Mouse (Mus musculus) forebrain, embryonic 16.5 days (tissue): Measurements from ENCODE around the gene Unc5b. TPM values are rescaled to one million over a fixed set of nuclear protein-coding genes. Genes with fewer than 3 reads are reported as not detected.

ENCODE experiments used
- ATAC-seq: fragments of 200-750 bp; cut with Nextera tagmentation; 2 replicates; pipeline ENCODE4 v1.8.0; 2017; ENCODE audit warnings: mild to moderate bottlenecking, moderate library complexity
- H3K27ac ChIP-seq: fragments of 300-500 bp; sonication (generic); 2 replicates; pipeline ENCODE4 v1.5.1; 2014; ENCODE audit warnings: low read length, control low read depth
- H3K27me3 ChIP-seq: fragments of 300-500 bp; sonication (generic); replicated peaks from 2 replicates; pipeline ENCODE4 v1.6.1; 2014; ENCODE audit warnings: low read length; ENCODE audit not compliant: control insufficient read depth, insufficient read depth
- H3K36me3 ChIP-seq: fragments of 300-500 bp; sonication (generic); 2 replicates; pipeline ENCODE4 v1.6.1; 2014; ENCODE audit not compliant: control insufficient read depth, insufficient read depth
- H3K4me1 ChIP-seq: fragments of 300-500 bp; sonication (generic); replicated peaks from 2 replicates; pipeline ENCODE4 v1.6.1; 2014; ENCODE audit warnings: low read length; ENCODE audit not compliant: control insufficient read depth, insufficient read depth
- H3K4me2 ChIP-seq: fragments of 300-500 bp; sonication (generic); 2 replicates; pipeline ENCODE4 v1.6.1; 2014; ENCODE audit warnings: mild to moderate bottlenecking, low read length, control low read depth
- H3K4me3 ChIP-seq: fragments of 300-500 bp; sonication (generic); replicated peaks from 2 replicates; pipeline ENCODE4 v1.5.1; 2014; ENCODE audit warnings: mild to moderate bottlenecking, low read length, control low read depth
- H3K9ac ChIP-seq: fragments of 300-500 bp; sonication (generic); replicated peaks from 2 replicates; pipeline ENCODE4 v1.6.1; 2014; ENCODE audit warnings: low read depth, low read length, control low read depth
- H3K9me3 ChIP-seq: fragments of 300-500 bp; sonication (generic); 2 replicates; pipeline ENCODE4 v1.6.1; 2016; ENCODE audit warnings: low read length; ENCODE audit not compliant: control insufficient read depth
- WGBS: fragments of 180-500 bp; shearing (Covaris S2); extraction: QIAGEN DNeasy Blood & Tissue Kit; methylation state at CpG from one replicate; pipeline ENCODE4 v1.1.7; 2014; 5-methylcytosine and 5-hydroxymethylcytosine counted together
- polyA plus RNA-seq: library from polyadenylated mRNA; unstranded; fragments of >200 nt; fragmentation: Nextera tagmentation; extraction: Ambion mirVana; gene quantifications from 2 replicates; pipeline ENCODE4 v1.2.1, GENCODE M21; 2015

The Unc5b gene
- polyA plus RNA-seq, 1 experiment from 2014 or later, result 2.6 TPM

- no peak for ATAC-seq
- WGBS, result 79% methylated on average over 6 of the region's 6 CpGs
- H3K27me3 ChIP-seq, result no peaks in the 10 kb centered on the region
- no peak overlapping the region for H3K4me2 ChIP-seq
- H3K27ac ChIP-seq, result no peak overlapping the region
- no peaks in the 10 kb centered on the region for H3K9me3 ChIP-seq
- H3K9ac ChIP-seq, result no peak overlapping the region
- peaks cover 19% of the 10 kb centered on the region for H3K4me1 ChIP-seq
- H3K4me3 ChIP-seq, result no peak overlapping the region
- H3K36me3 ChIP-seq, result no peaks in the 10 kb centered on the region
Observed at GRCm38 (mm10) chr10:60724496-60724895, 106.9 kb downstream of the Unc5b start.

DNA sequence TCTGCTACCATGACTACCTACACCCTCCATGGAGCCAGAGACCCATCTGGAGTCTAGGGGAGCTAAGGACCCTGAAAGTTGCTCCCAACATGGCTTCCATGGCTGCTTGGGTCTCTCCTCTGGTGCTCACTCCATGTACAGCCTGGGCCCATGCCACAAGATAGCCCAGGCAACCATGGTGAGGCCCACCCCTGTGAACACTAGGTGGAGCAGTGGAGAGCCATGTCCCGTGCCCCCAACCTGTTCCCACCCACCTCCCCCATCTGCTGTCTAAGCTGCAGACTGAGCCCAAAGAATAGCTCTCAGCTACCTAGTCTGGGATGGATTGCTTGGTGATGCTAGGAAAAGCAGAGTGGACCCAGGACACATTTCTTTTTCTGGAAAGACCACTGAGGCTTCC lies 108.0 kb downstream of the Unc5b start:
- Histone ChIP-seq H3K9me3 (no peaks in the 10 kb centered on the region), H3K4me1 (peaks cover 19% of the 10 kb centered on the region), H3K27ac (no peak overlapping the region), H3K36me3 (no peaks in the 10 kb centered on the region), H3K9ac (no peak overlapping the region), H3K4me2 (no peak overlapping the region), H3K4me3 (no peak overlapping the region), H3K27me3 (no peaks in the 10 kb centered on the region)
- ATAC-seq, result no peak
- 50% methylated on average over 1 of the region's 1 CpGs for WGBS

- Histone ChIP-seq H3K27ac (peak overlapping the region; percentile 33), H3K4me1 (peaks cover 10% of the 10 kb centered on the region), H3K9me3 (no peaks in the 10 kb centered on the region), H3K9ac (no peak overlapping the region), H3K4me2 (peak overlapping the region; percentile 36), H3K36me3 (no peaks in the 10 kb centered on the region), H3K27me3 (no peaks in the 10 kb centered on the region), H3K4me3 (no peak overlapping the region)
- peak; percentile 51 for ATAC-seq
- WGBS, result 15% methylated on average over 12 of the region's 12 CpGs
Observed at GRCm38 (mm10) chr10:60721640-60722039, 109.7 kb downstream of the Unc5b start.

DNA sequence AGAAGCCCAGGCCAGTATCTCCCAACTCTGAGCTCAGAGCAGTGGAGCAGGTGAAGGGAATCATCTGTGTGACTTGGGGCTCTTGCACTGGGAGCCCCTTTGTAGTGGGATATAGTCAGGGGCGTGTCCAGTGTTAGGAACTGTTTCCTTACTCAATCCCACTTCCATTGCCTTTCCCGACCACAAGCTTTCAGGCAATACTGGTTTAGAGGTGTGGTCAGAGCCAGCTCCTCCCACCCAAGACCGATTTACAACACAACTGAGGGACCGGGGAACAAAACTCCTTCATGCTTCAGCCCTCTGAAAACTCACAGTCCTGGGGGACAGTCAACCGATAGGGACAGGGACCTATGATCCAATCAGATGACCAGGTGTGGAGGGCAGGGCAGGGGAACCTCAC lies 110.9 kb downstream of the Unc5b start:
- Histone ChIP-seq H3K27ac (no peak overlapping the region), H3K4me3 (no peak overlapping the region), H3K4me1 (peaks cover 10% of the 10 kb centered on the region), H3K27me3 (no peaks in the 10 kb centered on the region), H3K9ac (no peak overlapping the region), H3K4me2 (no peak overlapping the region), H3K36me3 (peaks cover 7% of the 10 kb centered on the region), H3K9me3 (no peaks in the 10 kb centered on the region)
- no peak for ATAC-seq
- WGBS, result 85% methylated on average over 5 of the region's 5 CpGs

GRCm38 (mm10) chr10:60718491-60718890 lies 112.9 kb downstream of the Unc5b start:
- Histone ChIP-seq H3K4me1 (peaks cover 10% of the 10 kb centered on the region), H3K9ac (no peak overlapping the region), H3K27ac (no peak overlapping the region), H3K36me3 (peaks cover 17% of the 10 kb centered on the region), H3K4me3 (no peak overlapping the region), H3K27me3 (no peaks in the 10 kb centered on the region), H3K9me3 (no peaks in the 10 kb centered on the region; the same call in 1 of the 2 replicates), H3K4me2 (no peak overlapping the region)
- WGBS, result 93% methylated on average over 2 of the region's 2 CpGs
- no peak for ATAC-seq

DNA sequence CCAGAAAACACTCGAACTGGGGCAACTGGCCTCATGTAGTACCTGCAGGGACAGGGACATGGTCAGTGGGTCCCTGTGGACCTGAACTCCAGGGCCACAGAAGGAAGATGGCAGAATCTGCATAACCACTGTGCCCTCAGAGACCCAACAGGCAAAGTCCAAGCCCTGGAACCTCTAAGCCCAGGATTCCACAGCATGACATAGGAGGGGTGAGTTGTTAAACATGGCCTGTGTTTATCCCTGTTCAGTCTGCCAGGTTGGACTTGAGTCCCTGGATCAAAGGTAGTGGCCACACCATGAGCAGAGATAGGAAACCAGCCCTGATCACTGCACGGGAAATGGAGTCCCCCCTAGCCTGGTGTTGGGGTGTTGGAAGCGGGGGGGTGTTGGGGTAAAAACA lies 114.9 kb downstream of the Unc5b start:
- WGBS, result 93% methylated on average over 3 of the region's 3 CpGs
- H3K4me3 ChIP-seq, result no peak overlapping the region
- no peak for ATAC-seq
- H3K4me2 ChIP-seq, result no peak overlapping the region
- no peak overlapping the region for H3K9ac ChIP-seq
- H3K27me3 ChIP-seq, result no peaks in the 10 kb centered on the region
- peaks cover 17% of the 10 kb centered on the region for H3K36me3 ChIP-seq
- no peaks in the 10 kb centered on the region; the same call in 1 of the 2 replicates for H3K9me3 ChIP-seq
- peaks cover 5% of the 10 kb centered on the region for H3K4me1 ChIP-seq
- no peak overlapping the region for H3K27ac ChIP-seq

Other genes starting within 250 kb of the Unc5b start
- 1.2 and 2.7 TPM in 2 replicates for gene Cdh23, start 135.1 kb downstream of the Unc5b start, polyA plus RNA-seq
- 13.0 and 13.4 TPM in 2 replicates for gene Slc29a3, start 78.8 kb downstream of the Unc5b start, polyA plus RNA-seq